Mouse (Mus musculus) kidney, postnatal 10 days (tissue): ENCODE results near the gene Prkce.

Experiments
- DNase-seq: peaks from one replicate; pipeline ENCODE4 v3.0.0; 2021; ENCODE audit warnings: mixed read lengths

The Prkce gene

DNA sequence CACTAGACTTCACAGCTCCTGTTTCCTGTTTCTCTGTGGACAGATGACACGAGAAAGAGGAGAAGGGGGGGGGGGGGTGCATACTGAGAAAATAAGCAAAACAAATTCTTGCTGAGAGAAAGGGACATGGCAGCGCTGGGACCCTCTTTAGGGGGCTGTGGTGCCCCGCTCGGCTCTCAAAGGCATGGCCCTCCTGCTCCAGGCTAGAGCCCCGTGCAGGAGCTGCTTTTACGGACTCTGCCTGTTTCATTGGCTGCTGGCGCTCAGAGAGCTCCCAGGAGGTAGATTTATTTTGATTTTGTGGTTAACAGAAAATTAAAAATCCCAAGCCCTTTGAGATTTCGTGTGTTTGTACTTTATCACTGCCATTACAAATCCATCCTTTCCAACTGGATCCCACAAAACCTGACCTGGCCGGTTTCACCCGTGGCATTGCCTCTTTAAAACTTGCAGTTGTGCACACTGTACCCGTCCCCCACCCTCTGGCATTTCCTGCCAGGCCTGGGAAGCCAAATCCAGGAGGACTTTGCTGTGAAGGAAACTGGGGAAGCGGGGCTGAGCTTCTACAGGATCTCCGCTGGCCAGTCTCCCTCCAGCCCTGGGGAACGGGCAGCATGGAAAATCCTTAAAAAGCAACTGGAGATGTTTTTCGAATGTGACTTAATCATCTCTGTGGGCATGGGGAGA, 331.9 kb downstream of the Prkce start:
- peak; percentile 82 for DNase-seq

DNA sequence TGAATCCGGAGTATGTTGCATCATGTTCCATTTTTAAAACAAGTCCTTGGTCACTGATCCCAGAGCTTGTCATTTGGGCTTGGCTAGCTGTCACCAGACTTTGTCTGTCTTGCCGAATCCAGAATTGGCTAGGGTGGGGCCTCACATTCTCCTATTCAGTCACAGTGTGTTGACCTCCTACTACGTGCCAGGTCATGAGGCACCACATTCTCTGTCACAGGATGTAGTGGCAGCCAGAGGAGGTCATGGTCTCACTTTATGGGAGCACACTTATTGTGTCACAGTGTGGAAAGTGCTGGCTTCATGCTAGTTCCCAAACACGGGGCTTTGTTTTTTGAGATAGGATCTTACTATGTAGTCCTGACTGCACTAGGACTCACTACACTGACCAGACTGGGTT, 333.8 kb downstream of the Prkce start:
- DNase-seq: no peak

DNA sequence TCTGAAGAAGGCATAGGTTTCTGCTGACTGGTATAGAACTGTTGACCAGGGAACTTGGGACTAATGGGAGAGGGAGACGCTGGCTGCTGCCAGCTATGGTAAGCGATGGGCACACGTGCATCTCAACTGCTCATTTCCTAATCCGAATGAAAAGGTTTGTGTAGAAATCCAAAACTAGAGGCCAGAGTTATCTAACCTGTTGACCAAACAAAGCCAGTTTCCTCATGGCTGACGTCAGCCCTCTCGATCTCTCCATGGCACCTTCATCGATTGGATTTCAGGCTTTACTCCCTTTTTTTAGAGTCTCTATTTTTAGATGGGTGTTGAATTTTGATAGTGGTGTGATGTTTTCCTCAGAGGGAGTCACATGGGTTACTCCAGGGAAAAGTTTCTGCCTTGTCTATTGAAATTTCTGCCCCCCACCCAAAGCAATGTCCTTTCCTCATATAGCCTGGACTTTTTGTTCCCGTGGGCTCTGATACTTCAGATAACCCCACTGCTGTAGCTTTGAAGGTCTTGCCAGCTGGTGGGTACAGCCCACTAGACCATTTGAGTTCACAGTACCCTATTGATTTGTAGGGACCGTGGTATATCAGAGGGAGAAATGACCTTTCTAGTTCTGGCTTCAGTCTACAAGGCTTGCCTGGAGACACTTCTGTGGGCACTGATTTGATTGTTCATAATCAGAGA, 335.8 kb downstream of the Prkce start:
- DNase-seq: no peak

DNA sequence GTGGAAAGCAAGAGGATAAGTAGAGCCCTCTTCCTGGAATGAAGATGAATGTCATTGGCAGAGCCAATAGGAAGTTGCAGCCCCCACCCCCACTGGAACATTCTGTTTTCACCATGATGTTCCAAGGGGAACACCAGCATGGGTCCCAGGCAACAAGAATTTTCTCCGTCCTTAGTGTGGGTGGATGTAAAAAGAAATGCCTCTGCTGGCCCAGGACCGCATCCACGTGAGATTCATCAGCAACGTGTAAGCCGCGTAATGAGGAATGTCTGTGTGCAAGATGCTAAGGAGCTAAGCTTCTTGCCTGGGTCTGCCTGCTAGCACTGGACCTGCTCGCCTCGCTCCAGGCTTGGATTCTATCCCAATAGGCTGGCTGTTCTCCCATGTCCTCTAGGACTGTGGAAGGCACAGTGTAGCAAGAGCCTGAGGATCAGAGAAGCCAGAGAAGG, 337.6 kb downstream of the Prkce start, which contains the start of gene Gm10309:
Gm10309 (minus strand) TSS at position 50 of the 449 bp plus-strand sequence.
- peak; percentile 52 for DNase-seq

DNA sequence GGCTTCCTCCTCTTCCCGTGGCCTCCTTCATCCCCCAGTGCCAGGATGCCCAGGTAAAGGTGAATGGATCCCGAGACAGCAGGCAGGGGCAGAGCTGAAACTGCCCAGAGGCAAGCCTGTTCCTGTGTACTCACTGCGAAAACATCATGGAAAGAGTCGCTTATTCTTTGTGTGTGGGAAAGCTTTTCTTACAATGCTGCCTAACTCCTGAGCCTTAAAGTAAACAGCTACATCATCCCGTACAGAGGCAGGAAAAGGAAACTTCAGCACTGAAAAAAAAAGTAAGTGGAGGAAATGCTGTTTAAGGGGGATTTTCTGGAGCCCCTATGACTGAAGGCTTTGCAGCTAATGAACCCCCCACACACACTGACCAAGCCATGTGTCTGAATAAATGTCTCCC, 339.3 kb downstream of the Prkce start:
- no peak for DNase-seq

DNA sequence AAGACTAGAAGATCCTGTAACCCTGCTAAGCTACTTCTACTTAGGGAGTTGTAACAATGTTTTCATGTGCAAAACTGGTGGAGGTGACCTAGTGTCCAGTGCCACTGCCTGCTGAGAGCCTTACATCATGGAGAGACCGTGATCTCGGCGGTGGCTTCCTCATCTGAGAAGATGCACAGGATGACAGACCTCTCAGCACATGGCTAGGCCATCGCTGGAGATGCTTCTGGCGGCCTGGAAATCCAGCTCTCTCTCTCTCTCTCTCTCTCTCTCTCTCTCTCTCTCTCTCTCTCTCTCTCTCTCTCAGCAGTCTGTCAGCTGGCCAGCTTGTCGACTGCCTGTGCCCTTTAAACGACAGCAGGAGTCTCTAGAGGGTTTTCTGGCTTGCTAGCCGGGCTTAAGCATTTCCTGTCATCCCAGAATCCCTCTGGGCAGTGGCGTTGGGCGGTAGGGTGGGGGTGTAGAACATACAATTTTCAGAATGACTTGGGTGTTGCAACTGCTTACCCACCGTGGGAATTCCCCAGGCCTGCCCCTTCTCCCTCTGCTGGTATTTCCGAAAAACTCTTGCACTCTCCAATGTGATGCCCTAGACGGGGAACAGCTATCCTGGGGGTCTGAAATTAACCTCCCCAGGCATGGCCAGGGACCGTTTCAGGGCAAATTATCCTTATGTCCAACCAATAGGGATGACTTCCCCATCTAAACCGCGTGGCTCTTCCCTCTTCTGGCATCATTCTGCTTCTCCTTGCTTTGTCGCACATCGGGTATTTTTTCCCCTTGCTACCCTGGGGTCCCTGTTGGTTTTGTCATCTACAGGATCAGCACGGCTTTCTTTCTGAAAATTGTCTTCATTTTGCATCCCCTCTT, 340.0 kb downstream of the Prkce start:
- DNase-seq: peak; percentile 76

DNA sequence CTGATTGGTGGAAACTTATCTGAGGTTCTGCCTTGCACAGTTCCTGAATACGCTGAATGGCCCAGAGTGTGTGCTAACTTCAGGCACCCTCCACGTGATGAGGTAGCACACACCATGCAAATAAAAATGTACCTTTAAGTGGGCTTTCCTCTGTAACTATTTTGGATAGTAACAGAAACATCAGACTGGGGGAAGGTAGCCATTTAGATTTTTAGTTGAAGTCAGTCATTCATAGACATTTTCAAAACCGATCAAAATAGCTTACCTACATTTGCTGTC, 340.6 kb downstream of the Prkce start:
- no peak for DNase-seq

DNA sequence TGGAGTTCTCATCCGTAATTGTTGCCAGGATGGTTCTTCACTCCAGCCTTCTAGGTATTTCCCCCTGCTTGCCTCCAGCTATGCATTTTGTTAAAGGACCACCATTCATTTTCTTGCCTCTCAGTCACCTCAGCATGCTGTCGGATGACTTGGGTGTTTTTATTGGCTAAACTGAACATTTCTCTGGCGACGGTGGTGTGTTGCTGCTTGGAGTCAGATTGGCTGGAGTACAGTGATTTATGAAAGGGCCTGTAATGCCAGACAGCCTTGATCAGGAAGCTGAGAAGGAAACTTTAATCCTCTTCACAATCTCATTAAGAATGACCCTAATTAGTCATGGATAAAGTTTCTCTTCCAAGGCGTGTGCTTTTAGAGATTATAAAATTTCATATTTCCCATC, 342.3 kb downstream of the Prkce start:
- no peak for DNase-seq

DNA sequence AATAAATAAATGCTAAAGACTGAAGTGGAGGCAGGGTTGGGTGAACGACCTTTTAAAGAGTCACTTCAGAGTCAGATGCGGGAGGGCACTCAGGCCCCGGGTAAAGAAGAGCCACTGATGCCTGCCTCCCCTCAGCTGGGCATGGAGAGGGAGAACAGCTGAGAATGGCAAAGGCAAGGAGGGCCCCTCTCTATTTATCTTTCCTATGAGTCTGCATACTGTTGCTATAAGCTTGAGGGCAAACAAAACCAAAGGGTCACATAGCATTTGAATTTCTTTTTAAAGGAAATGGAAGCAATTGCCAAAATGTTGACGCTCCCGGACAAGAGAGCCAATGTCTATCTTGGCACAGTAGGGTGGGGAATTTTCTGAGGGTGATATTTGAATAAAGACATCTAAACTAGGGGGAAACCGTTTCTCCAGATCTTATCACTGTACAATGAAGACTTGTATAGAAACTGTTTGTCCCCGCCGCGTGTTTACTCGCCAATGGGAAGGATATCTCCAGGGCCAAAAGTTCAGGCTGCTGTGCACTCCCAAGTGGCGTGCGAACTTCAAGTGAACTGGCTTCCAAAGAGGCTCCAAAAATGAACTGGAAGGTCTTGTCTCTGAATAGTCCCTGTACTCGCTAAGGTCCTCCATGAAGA, 347.5 kb downstream of the Prkce start:
- DNase-seq: no peak

DNA sequence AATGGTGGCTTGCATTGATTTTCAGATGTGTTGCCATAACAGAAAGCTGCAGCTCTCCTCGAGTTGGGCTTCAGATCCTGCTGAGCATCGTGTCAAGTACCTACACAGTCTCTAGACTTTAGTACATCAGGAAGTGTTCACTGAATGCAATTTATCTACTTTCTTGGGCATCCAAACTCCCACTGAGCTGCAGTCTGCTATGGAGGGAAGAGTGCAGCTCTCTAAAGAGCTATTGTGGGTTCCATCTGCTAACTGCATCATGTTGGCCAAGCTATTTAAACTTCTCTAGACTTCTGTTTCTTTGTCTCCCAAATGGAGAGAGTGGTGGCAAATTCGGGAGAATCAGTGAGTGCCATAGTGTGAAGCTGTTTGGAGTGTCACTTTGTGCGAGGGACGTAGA, 349.0 kb downstream of the Prkce start:
- DNase-seq: no peak

DNA sequence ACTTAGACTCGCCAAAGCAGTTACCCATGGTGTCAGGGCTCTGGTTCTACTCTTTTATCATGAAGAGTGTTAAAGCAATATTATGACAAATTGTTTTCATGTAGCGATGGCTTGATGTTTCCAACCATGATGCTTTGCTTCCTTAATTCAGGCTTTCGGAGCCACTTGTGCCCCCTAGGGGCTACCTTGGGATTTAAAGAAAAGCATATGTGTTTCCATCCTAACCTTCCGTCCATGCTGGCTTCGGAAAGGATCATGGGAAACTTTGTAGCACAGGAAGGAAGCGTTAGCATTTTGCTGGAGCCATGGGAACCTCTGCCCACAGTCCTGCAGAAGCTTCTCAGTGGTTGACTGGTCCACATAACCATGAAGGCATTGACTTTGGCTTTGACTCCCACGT, 351.0 kb downstream of the Prkce start:
- DNase-seq: no peak

DNA sequence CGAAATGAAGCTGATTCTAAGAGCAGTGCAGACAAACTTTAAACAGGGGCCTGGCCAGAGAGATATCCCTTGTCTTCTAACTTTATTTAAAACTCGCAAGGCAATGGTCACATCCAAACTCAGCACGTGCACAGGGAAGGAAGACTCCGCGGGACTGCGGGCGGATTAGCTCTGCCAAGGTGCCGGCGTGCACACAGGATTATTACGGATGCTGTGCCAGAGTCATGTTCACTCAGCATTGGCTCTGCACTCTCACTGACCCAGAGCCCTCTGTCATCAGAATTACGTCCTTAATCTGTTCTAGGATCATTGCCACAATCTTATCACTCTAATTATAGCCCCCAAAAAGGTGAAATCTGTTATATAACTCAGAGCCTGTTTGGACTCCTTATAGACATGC, 353.7 kb downstream of the Prkce start:
- no peak for DNase-seq

DNA sequence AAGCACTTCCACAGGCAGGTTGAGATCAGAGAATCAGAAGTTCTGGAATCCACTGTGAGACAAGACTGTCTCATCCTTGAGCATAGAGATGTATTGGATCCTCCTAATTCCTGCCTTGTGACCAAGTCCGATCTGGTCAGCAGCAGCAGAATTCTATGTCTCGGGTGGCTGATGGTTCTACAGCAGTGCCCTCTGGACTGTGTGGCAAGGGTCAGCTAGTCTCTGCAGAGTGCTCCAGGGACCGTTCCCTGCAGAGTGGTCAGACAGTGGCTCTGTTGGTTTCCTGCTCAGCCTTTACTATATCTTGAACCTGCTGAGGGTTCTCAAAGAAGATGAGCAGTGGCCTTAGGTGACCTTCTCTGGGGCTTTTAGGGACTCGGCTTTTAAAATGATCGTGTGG, 355.1 kb downstream of the Prkce start:
- no peak for DNase-seq

DNA sequence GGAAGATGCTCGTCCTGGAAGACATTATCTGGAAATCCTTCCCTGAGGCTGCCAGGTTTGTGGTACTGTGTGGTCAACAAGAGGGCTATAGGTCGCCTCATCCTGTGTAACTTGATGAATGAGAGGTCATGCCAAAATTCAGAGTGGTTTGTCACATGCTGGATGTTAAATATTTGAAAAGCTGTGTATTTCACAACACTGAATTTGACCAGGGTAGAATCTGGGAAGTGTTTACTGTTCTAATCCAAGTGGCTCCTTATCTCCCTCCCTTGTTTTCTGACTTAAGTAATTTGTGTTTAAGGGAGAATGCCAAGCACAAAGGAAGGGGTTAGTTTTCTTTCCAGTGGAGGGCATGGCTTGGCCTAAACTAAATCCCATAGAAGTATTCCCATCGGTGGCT, 355.8 kb downstream of the Prkce start:
- DNase-seq: no peak

DNA sequence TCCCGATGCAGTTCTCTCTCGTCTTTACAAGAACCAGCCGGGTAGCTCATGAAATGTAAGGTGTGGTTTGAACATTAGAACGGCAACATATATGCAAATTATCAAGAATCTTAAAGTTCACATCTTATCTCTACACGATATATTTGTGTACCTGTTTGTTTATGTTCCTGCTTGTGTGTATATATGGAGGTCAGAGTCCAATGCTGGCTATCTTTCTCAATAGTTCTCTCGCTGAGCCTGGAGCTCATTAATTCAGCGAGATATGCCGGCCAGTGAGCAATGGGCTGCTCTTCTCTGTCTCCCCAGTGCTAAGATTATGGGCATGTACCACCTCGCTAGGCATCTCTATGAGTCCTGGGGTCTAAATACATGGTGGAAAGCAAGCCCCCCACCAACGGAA, 356.3 kb downstream of the Prkce start:
- no peak for DNase-seq

DNA sequence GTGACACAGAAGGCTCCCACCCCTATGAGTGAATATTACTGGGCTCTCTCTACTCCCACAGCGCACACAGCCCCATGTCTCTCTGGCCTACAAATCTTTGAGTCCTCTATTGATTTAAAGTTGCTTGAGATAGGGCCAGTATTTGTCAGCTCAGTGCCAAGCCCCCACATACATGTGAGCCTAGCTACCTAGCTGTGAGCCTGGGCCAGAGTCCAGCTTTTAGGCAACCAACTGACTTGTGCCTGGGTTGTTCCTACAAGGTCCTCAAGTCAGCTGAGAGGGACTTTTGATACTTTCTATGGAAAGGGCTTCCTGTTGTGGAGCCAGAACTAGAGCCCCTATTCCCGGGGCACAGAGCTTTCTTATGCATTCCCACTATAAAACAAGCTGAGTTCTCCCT, 357.5 kb downstream of the Prkce start:
- DNase-seq: no peak

DNA sequence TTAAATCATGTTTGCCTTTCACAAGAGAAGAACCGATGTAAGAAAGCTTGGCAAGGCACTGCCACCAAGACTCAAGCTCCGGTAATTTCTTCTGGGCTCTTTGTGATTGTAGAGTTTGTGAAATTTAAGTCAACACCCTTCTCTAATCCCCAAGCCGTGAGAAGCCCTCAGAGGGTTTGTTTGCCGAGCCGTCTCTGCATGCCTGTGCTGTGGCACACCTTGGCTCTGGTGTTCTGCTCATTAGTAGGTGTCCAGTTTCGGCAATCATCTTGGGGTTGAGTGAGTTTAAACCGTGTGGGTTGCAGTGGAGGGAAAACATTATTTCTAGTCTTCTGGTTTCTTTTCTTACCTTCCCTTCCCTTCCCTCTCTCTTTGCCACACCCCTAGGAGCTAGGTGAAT, 358.4 kb downstream of the Prkce start:
- DNase-seq: no peak

DNA sequence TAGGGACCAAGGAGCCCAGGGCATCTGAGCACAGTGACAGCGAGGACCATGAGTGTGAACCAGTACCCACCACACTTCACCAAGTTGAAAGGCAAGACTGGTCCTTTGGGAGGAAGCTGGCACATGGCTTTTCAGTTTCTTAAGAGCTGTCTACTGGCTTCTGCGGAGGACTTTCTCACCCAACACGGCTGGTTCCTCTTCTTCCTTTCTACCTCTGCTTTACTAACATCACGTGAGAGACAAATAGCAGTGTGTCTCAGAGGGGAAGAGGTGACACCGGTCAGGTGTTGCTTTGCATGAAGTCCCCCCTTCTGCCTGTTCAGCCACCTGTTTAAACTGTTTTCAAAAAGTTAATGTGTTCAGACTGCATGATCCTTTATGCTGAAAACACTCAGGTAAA, 359.7 kb downstream of the Prkce start:
- DNase-seq: no peak

DNA sequence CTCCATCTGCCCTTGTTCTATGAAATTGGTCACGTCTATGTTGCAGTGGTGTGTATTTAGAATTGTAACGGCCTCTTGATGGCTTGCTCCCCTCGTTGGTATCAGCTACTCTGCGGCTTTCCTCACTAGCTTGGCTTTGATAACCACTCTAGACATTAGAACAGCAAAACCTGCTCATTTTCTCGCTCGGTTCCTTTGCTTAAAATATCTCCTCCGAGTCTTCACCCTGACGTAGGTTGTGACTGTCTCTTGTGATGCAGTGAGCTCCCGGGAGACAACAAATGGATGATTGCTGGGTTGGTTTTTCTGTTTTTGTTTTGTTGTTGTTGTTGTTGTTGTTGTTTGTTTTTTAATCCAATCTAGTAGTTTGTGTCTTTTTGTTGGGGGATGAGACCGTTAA, 361.4 kb downstream of the Prkce start:
- no peak for DNase-seq

DNA sequence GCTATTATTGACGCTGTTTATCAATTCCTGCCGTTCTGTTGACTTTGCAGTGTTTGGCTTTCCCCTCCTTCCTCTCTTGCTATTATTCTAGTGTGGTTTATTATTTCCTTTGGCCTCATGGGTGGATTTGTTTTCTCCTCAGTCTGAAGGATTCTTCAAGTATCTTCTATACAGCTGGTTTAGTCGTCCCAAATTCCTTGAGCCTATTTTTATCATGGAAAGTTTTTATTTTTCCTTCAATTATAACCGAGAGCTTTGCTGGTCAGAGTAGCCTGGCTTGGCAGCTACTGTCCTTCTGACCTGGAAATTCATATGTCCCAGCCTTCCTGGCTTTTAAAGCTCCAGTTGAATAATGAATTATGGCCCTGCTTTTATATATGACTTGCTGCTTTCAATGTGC, 361.8 kb downstream of the Prkce start:
- DNase-seq: peak; percentile 37

DNA sequence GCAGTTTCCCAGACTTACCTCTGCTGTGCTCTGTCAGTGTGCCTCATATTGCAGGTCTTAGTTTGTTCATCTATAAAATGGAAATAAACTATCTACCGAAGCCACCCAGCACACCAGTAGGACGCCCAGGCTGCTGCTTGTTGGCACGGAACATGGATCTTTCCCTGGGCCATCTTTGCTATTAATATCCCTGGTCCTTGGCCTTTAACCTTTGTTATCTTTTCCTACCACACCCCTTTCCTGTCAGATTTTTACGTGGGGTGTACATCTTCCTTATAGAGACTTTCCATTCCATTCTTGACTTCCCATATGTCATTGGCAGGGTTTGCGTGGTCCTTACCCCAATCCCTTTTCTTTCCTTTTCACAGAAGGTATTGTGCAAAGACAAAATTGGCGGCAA, 363.6 kb downstream of the Prkce start:
- no peak for DNase-seq

DNA sequence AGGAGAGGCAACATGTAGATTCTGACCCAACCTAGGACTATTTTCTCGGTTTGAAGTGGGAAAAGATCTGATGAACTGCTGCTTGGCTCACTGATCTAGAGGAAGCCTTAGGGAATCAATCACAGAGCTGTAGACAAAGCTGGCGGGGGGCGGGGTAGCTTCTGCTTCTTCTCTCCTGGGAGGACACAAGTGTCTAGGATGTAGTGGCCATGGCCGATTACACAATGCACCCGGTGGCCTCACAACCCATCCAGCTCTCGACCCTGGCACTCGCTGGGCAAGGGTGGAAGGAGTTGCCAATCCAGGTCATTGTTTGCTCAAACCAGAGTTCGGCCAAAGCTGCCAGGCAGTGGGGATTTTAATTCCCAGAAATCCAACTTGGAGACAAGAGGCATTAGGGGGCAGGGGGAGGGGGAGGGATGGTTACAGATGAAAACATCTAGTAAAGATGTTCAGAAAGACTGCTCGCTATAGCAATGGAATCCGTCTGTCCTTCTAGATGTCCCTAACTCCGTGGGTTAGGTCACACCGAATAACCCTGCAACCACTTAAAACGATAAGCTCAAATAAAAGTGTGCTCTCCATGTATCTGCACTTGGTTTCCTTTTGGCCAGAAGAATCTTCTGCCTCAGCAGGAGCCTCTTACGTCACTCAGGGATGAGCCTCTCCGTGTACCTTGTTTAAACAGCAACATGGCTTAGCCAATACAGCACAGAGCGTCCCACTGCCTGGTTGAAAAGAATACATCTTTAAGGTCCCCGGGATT, 365.4 kb downstream of the Prkce start:
- peak; percentile 56 for DNase-seq

DNA sequence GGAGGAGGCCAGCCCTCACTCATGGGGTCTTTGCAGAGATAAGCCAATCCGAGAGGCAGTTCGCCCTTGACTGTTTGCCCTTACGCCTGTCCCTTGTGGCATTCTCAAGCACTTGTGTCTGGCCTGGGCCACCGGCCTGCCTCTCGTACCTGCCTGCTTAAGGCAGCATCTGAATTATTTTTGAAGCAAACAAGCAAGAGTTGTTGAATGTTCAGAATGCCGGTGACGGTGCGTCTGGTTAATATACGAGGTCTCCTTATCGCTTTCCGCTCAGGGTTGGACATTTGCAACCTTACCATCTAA, 365.9 kb downstream of the Prkce start:
- DNase-seq: no peak
